Mouse (Mus musculus): ENCODE measurements around the gene Map7d1.

Gene Map7d1

DNA sequence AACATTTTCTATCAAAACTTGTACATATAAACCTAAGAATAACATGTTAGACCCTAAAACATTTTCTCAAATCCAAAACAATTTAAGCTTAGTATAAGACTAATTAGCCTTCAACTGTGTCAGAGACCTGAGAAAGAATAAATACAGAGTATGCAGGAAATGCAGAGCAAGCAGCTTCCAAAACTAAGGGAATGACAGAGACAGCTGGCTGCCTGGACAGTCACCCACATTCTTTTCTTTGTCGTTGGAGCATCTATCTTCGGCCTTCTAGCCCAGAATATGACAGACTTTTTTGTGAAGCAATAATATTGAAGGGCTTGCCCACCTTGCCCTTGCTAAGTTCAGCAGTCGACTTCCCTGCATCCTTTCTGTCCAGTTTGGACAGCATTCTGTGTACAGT is 13.1 kb upstream of the Map7d1 start:
- ATAC-seq (ENCODE audit: low TSS enrichment) = no peak

DNA sequence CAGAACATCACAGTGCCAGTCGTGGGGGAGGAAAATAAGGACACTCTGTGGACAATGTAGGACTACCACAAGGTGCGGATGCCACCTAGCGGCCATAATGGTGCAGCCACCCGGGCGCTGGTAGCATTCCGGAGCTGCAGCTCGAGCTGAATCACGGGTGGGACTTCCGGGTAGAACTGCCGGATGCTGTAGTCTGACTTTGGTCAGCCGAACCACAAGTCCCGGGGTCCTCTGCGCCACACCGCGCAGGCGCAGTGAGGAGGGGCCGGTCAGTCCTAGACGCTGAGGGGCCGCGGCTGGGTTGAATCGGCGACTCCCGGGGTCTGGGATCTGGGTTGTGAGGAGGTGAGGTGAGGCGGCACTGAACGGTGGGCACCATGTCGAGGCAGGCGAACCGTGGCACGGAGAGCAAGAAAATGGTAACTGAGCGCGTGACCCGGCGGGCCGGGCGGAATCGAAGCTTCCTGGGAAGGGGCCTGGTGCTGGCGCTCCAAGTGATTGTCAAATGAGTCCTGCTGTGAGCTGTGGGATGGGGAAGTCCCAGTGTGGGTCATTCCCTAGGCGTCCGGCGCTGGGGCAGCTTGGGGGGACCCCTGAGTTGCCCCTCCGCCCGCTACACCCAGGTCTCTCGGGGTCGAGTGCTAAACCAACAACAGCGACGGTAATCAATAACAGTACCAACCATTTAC is 6.1 kb upstream of the Map7d1 start, which contains the start of gene Trappc3:
Gene Trappc3 (plus strand): TSS at position 207 of the 689 bp plus-strand sequence.
- peak; percentile 96 for ATAC-seq (ENCODE audit: low TSS enrichment)

DNA sequence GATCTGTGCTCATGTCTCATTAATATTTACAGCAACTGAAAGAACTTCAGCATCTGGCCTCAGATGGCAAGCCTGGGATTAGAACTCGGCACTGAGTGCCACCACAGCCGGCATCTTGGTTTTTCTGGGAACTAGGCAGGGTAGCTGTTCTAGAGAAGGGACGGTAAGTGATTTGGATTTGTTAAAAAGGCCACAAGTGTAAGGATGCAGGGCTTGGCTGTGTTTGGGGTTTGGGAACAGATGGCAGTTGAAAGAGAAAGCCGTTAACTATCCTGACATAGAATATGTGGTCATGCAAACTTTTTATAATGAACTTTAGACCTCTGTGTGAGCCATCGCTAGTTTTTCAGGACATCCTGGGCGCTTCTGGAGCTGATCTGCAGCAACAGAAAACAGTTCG is 5.5 kb upstream of the Map7d1 start:
- ATAC-seq (ENCODE audit: low TSS enrichment) = no peak

DNA sequence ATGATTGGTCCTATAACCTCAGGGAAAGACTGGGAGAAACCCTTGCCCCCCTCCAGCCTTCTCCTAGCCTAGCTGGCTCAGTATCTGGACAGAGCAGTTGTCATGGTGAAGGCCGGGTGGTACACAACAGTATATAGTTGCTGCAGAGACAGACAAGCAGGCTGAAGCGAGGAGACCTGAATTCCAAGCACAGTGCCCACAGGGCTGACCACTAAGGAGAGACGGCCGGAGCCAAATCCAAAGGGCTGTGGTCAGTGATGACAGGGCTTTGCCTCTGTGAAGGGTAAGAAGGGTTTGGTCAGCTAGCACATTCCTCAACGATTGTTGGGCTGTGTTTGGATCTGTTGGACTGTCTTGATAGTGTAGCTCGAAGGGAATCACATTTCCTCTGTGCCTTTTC is 5.1 kb upstream of the Map7d1 start:
- no peak for ATAC-seq (ENCODE audit: low TSS enrichment)

DNA sequence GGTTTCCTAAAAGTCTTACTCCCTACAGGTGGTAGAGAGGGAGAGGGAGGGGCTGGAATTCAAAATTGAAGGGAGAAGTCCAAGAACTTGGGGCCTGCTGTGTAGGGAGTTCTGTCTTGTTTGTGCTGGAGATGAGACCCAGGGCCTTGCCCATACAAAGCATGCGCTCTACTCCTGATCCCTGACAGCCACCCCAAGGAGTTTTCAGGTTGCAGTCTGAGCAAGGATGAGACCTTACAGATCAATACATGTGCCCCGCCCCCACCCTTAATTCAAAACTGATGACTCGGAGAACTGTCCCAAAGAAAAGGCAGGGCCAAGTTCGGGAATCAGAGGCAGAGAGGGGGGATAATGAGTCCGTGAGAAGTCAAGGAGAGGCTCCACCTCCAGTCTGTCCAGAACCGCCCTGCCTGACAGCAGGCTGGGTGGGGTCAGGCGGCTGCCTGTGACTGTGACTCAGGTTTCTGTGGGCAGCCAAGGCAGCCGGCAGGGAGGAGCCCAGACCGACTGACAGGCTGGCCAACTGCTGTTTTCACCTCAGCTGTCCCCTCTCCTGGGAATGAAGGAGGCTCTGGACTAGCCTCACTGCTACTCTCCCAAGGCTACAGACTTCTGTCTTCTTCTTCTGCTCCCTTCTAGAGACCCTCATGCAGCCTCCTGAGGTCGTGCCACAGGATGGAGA is 4.5 kb upstream of the Map7d1 start:
- peak; percentile 18; the same call in 1 of the 2 replicates for ATAC-seq (ENCODE audit: low TSS enrichment)

DNA sequence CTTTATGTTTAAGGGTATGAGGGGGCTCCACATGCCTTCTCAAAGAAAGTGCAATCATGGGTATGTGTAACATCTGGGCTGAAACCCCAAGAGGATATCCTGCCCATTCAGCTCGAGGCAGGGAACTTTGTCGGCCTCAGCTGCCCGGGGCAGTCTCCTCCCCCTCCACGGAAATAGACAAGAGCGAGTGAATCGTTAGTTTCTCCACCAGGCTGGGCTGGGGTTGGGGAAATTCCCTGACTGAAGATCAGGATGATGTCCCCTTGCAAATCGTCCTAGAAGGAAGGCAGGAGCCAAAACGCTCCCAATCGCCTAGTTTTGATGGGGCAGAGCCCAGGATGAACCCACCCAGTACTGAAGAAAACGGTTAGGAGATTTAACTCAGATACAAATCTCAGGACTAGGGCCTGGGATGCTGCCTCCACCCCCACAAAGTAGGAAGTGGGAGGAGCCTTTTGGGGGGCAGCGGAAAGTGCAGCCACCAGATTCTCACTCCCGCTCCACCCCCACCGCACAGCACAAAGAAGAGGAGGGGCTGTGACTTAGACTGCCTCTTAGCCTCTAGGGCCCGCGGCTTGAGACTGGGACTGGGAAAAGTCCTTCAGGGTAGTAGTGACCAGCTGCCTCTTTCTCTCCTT is 3.5 kb upstream of the Map7d1 start:
- no peak for ATAC-seq (ENCODE audit: low TSS enrichment)

DNA sequence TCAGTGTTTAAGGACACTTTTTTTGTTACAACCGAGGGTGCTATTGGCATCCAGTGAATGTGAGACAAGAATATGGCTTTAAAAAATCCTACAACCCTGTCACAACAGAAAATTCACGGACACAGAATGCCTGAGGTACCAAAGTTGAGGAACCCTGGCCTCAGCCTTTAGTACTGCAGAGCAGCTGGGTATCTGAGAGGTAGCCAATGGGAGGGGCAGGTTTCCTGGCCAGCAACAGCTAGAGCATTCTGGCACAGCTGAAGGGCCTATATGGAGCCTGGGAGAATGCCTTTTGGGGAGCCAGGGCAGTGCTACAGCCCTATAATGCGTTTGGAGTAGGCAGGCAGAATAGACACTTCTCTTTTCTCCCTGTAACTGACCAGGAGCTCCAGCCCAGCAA is 2.9 kb upstream of the Map7d1 start:
- ATAC-seq (ENCODE audit: low TSS enrichment) = no peak

DNA sequence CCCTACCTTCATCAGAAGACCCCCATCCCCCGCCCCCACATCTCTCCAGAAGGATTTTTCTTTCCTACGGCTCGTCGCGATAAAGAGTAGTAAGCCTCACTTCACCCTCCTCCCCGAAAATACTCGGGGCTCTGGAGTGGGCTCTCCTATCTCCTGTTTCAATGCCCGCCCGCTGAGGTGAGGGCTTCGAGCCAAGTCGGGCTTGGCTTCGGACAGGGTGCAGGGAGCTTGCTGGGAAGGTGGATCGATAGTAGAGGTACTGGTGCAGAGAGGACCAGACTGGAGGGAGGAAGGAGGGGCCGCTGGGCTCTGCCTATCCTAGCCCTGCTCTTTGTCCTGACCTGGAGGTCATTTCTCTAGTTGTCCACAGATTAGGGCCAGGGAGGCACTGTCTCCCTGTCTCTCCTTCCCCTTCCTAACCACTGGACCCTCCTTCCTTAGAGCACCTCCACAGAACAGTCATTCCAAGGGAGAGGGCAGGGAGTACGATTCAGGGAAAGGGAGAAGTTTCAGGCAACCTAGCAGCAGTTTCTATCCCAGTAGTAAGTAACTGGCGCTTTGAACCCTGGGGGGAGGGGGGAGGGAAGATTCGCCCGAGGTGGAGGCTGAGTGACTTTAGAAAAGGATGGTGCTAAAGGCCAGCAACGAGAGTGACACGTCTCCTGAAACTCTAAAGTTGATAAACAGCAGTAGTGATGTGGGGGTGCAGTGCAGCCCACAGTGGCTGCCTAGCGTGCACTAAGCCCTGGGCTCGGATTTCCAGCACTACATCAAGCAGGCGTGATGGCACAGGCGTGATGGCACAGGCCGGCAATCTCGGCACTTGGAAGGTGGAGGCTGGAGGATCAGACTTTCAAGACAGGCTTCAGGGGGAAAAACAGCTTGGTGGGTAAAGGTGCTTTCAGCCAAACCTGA is 1.1 kb upstream of the Map7d1 start:
- no peak for ATAC-seq (ENCODE audit: low TSS enrichment)

DNA sequence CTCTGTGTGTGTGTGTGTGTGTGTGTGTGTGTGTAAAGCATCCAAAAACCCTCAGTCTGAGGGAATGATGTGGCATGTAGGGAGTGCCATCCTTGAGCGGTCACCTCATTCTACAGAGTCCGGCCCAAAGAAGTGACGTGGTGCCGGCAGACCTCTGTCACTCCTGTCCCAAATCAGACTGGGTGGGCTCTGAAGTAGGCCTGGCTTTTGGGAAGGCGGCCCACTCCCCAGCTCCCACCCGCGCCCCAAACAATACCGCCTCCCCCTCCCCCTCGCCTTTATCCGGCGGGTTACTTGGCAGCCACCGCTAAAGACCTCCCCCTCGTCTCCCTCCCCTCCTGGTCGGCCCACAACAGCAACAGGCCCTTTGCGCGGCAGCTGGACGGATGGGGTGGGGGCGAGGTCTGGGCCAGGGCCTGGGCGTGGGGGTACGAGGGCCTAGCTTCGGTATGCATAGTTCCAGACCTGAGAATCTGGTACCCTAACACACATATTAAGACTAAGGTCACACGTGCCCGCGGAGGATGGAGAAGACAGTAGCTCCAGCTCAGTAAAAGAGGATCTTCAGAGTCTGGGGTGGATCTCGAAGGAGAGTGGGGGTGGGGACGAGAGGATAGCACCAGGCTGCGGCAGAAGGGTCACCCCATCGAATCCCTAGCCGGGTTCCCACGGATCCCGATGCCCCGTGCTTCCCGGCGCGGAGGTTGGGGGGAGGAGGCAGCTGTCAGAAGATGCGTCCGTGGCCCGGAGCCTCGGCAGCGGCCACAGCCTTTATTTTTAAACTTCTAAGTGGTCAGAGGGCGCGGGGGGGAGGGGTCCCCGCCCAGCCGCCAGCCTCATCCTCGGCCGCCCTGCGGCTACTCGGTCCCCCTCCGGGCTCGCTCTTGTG is 786 bp downstream of the Map7d1 start:
- no peak; the same call in 1 of the 2 replicates for ATAC-seq (ENCODE audit: low TSS enrichment)

DNA sequence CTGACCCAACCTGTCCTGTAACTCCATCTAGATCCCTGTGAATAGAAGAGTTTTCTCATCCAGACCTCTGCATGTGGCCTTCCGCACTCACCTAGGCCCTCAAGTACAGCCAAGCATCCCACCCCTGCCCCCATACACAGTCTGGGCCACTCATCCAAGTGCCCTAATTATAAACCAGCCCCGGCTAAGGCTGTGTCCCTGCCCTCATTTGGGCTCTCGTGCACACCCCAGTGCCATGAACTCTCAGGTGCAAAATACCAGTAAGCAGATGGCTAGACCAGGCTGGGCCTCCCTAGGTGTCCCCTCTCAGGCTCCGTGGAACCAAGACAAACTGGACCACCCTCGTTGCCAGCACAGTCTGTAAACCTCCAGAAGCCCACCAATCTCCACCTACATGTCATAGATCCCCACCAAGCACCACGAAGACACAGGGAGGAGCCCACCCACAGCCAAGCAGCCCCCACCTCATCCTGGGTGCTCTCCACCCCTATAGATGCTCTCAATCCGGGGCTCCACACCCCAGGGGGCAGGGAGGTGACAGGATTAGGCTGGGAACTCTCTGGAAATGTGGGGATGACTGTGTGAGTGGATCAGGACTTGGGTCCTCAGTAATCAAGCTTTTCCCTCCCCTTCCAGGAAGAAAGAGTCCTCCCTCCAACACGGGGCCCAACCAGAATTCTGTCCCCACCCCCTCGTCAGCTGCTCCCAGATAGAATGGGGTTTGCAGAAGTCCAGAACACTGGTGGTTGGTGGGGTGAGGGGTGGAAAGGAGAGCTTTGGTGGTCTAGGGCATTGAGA is 1.6 kb downstream of the Map7d1 start:
- ATAC-seq (ENCODE audit: low TSS enrichment) = peak; percentile 38

DNA sequence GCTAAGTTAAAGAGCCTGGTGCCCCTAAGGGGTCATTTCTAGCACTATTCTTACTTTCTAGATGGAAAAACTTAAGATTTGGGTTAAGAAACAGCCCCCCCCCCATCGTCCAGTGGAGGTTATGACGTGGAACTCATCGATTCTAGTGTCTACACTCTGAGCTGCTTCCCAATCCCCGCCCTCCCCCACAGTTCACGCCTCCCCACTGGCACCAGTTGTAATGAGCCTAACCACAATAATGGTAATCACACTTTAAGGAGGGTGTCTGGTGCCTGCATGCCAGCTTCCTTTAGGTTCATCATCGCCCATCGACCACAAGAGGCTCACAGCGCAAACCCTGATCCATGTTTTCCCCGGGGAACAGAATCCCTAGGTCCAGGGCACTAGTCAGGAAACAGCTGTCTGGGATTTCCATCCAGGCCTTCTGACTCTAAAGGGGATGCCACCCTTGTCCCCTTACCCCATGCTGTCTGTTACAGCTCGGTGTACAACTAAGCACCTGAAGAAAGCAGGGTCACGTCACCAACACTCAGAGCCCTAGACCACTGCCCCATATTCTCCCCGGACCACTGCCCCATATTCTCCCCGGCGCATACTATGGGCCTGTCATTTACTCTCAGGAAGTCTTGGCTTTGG is 2.4 kb downstream of the Map7d1 start:
- no peak for ATAC-seq (ENCODE audit: low TSS enrichment)

DNA sequence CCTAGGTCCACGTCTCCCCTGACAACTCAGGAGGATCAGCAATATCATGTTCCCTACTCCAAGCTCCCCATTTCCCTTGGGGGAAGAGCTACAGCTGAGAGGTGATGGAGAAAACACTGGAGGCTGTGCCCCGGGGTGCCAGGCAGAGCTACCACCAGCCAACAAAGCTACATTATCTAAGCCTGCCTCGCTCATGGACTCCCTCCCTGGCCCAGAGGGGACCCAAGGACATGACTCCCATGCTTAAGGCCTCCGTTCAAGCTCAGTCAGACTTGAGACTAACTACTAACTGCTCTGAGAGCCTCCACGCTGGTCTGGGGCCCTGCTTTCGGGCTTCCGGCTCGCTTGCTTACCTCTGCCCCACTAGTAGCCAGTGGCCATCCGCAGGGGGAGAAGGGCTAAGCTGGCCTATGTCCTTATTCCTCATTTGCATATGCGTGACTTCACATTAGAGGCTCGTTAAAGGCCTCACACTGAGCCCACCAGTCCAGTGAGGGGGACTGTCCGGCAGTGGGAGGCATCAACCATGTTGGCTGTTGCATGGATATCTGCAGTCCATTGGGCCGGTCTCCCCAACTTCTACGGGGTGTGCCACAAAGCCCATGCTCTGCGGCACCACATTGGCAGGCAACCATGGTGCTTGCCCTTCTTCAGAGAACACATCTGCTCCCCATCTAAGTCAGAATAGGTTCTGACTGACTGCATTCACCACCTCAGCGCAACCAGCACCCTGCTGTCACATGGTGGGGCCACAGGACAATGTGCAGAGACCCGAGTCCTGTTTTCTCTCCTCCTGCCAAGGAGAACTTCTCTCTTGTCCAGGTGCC is 3.5 kb downstream of the Map7d1 start:
- ATAC-seq (ENCODE audit: low TSS enrichment) = no peak

DNA sequence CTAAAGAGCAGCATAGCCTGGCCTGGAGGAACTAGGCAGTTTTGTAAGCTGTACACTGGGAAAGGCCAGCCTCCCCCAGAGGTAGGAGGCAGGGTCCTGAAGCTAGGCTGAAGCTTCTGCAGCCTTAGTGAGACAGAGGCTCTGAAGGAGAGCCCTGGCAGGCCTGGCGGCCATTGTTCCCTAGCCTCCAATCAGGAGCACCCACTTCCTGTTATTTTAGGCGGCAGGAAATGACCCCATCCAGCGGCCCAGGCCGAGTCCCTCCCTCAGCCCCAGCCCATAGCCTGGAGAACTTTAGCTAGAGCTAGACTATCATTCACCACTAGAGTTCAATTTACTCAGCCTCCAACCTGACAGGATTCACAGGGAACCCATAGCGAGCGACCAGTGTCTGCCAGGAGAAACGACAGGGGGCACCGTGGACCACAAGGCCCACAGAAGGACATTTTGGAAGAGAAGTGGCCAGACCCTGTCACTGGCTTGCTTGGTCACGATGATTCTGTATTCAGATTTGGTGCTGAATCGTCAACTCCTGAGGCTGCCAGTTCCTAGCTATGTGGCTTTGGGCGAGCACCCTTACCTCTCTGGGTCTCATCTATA is 4.4 kb downstream of the Map7d1 start:
- no peak for ATAC-seq (ENCODE audit: low TSS enrichment)

DNA sequence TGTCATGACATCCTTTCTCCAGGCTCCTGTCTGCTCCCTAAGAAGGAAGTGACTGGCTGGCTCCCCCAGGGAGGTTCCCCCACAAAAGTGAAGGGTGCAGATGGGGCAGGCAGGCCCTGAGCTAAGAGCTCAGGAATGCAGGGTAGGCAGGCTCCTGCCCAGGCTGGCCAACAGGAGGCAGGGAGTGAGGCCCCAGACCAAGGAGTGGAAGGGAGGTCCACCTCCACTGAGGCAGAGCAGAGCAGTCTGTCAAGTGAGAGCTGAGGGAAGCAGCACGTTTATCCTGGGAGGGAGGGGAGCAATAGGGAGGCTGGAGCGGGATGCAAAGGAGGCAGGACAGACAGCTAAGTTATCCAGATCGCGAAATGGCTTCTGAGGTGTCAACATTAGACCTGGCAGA is 5.5 kb downstream of the Map7d1 start:
- ATAC-seq (ENCODE audit: low TSS enrichment) = no peak

DNA sequence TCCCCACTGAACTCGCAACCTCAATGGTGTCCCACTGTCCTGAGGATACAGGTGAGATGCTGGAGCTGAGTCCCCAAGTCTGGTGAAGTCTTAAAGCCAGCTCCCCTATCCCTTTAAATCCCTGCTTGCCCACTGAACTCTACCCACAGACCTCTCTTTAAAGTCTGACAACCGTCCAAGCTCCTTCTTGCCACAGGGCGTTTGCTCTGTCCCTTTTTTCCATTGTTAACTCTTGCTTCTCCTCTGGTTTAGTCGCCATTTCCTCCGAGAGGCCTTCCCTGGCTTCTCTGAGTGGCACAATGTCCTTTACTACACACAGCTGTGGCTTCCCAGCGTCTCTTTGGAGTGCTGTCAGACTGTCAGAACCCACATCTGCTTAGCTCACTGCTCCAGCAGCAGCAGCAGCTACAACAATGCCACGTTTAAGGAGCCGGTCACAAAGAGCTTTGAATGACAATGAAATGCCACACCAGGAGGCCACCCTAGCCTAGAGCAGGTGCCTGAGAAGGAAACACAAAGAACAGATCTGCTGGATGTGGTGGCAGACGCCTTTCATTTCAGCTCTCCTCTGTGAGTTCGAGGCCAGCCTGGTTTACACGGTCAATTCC is 7.8 kb downstream of the Map7d1 start:
- no peak for ATAC-seq (ENCODE audit: low TSS enrichment)

DNA sequence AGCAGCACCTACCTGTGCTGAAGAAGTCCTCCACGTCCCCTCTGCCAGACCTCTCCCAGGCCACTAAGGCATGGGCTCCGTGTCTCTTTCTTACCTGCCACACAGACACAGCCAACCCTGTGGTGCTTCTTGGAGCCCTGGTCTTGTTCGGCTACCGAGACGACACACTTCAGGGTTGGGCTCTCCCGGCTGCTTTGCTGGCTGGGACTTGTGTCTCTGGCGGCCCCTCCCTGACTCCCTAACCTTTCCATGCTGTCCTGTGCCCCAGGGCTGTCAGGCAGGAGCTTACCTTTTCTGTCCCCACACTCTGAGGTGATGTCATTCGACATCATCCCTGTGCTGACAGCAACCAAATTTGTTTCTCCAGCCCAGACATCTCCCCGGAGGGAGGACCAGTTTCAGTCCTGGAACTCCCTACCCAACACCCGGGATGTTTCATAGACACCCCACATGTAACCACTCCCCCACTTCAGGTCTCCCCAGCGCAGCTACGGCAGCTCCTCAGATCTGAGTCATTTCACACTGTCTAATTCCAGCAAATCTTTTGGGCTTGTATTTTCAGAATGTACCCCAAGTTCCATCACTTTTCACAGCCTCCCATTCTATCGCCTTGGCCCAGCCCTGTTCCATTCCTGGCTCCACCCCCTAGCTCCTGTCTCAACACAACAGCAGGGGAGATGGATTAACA is 9.8 kb downstream of the Map7d1 start:
- peak; percentile 84 for ATAC-seq (ENCODE audit: low TSS enrichment)

DNA sequence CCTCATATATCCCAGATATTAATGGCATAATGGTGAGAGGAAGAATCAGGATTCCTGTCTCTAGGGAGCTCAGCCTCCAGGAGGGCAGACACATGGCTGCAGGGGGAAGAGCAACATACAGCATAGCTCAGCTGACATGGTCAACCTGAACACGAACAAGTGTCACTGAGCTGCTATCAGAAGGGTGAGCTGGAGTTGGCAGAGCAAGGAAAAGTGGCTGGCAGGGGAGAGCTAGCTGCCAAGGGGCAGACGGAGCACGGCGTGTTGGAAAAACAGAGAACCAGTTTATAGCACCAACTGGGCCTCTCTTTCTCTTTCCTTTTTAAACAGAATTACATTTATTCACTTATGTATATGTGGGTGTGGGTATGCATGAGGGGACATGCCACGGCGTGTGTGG is 13.6 kb downstream of the Map7d1 start:
- ATAC-seq (ENCODE audit: low TSS enrichment) = no peak
